Mouse (Mus musculus) thymus, adult 2 months (tissue): ENCODE results near the gene Rsad1.

Source experiments
- CTCF ChIP-seq: fragments of 200-500 bp; IDR thresholded peaks from 2 replicates; pipeline ENCODE4 v1.5.1; 2012; ENCODE audit warnings: mild to moderate bottlenecking, control low read depth, low read length, moderate library complexity, borderline replicate concordance; ENCODE audit not compliant: control insufficient read depth, poor library complexity, insufficient read depth; ENCODE audit errors: extremely low read depth
- POLR2A ChIP-seq: fragments of 200-500 bp; IDR thresholded peaks from 2 replicates; pipeline ENCODE4 v1.6.1; 2012; ENCODE audit warnings: mild to moderate bottlenecking, low read length, control low read depth, moderate library complexity; ENCODE audit not compliant: control insufficient read depth, poor library complexity, insufficient read depth; ENCODE audit errors: extremely low read depth

GRCm38 (mm10) chr11:94498093-94498996, 50.7 kb downstream of the Rsad1 start:
- TF ChIP-seq CTCF: no peak
- TF ChIP-seq POLR2A: no peak
